Mouse (Mus musculus) frontal cortex, adult 2 months (tissue): ENCODE measurements around the gene Shld2. TPM values are rescaled to one million over a fixed set of nuclear protein-coding genes. Genes with fewer than 3 reads are reported as not detected.
"Not testable (repeated sequence)": the region's sequence is repeated elsewhere in the genome, so short reads cannot be mapped to it uniquely, and the experiment has no call there.

Source experiments
- DNase-seq, 2 experiments: peaks; one replicate each; pipeline ENCODE4 v3.0.0; 2022; ENCODE audit warnings: low spot score in 1 of 2; ENCODE audit errors: extremely low spot score in 1 of 2
- polyA plus RNA-seq: library from polyadenylated mRNA; depleted of rRNA; stranded (reverse); fragments of >200 nt; gene quantifications from 2 replicates; pipeline ENCODE4 v1.2.3, GENCODE M21; 2012

Gene Shld2
- polyA plus RNA-seq, 1 experiment = 4.7 TPM

DNA sequence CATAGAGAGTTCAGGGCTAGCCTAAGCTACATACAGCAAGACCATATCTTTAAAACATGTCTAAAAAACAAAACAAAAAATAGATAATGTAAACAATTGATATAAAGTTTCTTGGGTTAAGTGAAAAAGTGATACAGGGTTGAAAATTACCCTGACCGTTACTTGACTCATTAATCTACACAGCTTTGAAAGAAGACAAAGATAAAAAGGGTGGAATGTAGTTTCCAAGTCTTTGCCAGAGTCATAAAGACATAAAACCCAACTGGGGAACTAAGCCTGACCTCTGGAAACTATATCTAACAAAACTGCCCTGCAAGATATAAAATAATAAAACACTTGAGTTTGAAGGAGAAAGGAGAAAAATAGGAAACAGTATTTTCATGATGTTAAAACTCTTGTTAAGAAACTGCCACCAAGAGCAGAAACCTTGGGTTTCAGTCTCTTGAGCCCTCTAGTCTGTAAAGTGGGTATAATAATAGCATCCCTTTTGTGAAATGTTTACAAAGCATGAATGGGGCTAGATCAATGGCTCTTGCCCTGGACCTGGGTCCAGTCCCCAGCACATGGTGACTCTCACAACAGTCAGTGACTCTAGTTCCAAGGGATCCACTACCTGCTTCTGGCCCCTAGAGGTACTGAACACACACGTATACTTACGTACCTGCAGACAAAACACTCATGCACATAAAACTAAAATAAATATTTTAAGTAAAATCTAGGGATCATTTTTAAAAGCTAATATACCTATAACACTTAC, 20.9 kb downstream of the Shld2 start:
- no peak for DNase-seq

DNA sequence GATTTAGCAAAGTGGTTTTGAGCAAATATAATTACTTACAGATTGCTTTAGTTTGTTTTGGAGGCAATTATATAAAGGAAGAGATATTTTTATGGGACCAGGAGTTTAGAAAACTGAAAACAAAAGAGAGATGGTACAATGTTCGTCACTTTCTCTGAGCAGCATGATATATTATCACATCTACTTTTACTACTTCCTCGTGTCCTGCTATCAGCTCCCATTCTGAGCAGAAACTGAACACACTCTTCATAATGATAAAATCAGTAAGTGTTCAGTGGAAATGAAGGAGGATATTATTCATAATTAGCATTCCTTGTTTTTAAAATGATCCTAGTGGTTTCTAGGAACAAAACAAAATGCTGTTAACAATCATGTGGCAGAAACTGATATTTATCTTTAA, 21.9 kb downstream of the Shld2 start:
- no peak for DNase-seq

DNA sequence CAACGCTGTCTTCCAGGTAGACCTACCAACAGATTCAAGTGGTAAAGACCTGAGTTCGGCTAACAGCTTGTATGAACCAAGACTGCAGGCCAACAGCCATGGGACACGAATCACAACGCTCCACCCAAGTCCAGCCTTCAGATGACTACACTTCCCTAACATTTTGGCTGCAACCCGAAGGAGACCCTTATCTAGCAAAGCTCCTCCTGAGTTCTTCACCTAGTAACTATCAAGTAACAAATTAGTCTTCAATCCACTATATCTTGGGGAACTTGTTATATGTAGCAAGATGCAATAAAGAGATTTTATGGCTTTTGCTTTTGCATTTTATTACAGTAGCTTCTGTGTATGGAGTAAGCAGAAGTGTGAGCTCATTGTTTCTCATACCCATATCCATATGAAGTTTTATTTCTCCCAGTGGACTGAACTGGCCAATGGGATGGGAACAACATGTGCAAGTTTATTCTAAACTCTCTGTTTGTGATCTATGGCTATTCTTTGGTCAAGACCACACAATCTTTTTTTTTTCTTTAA, 28.5 kb downstream of the Shld2 start:
- no peak for DNase-seq

DNA sequence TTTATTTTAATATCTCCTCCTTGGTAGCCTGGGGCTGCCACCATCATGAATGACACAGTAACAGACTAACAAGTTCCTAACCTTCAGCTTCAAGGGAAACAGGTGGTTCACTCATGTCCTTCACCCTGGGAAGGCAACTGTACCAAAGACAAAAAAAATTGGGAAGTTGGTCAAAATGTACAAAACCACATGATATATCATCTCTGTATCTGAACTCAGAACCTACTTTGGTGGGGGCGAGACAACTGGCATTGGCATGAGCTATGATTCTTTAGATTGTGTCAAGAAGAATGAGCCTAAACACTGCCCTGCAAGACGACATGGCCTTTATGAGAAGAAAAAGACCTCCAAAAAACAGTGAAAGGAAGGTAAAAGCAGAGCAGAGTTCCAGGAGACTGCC, 29.5 kb downstream of the Shld2 start:
- DNase-seq = no peak

DNA sequence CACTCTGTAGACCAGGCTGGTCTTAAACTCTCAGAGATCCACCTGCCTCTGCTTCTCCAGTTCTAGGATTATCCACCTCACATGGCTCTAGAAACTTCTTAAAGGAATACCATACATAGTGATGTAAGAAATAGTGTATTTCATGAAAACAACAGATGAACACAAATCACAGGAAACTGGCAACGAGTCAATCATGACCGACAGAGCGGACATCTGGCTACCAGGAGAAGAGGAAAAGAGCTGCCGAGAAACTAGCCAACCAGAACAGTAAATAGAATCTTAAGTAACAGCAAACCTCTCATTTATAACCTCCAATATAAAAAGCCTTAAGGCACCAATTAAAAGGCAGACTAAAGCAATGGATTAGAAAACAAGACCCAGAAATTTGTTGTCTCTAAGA, 30.6 kb downstream of the Shld2 start:
- no peak for DNase-seq

DNA sequence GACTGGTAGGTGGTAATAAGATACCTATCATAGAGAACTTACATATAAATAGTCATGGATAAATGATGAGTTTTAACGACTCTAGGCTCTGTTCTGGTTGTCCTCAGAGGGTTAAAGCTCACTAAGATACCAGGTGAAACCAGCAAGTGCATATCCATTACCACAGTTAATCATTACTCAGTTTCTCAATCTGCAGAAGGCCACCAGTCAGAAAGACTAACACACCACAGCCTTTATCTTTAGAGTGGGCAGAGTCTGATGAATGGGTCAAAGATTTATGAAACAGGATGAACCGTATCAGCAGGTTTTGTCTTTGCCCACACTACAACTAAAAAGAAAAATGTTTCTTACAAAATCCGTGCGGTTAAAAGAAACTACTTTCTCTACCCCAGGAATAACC, 35.1 kb downstream of the Shld2 start:
- DNase-seq = no peak

DNA sequence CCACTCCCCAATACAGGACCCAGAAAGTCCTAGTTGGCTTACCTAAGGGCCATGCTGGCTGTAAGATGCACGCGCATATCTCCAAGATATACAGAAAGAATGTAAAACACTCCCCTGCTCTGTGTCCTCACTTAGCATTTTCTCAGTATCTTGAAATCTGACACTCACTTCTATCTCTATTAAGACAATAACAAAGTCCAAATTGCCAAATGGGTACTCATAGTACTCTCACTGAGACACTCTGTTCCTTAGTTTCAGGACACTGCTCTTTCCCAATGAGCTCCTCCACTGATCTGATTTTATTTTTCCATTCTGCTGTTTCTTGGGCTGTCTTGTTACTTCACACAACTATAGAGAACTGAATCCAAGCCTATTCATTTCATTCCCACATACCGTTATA, 36.2 kb downstream of the Shld2 start:
- no peak for DNase-seq

DNA sequence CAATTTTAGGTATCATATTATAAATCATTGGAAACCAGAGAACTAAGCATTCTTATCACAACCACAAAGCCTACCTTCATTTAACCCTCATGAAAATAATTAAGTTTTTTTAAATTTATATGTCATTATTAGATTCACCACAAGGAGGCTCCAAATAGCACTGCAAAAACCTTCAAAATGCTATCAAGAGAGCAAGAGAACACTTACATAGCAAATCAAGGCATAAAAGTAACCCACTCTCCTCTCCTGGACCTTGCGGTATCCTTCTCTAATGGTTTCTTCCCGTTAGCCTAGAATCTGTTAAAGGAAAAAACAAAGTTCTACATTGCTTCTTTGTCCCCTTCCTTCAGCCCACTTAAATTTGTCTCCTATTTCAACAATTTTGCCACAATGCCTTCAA, 37.0 kb downstream of the Shld2 start:
- DNase-seq = peak in 1 of 2 experiments; percentile 11

DNA sequence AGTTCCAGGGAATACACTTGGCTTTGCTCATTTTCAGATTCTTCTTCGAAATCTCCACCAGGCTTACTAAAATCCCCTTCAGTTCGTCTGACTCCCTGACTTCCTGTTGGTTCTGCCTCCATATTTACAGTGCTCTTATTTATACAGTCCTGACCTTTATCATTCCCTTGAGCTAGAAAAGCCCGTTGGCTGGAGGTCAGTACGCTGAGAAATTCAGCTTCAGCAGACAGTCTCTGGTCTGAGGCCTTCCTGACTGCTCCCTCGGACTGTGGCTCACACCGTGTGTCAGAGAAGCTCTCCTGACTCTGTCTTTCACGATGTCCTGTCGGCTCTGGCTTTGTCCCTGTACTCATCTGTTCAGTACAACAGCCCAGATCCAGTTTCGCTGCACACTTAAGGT, 42.2 kb downstream of the Shld2 start:
- DNase-seq = no peak

DNA sequence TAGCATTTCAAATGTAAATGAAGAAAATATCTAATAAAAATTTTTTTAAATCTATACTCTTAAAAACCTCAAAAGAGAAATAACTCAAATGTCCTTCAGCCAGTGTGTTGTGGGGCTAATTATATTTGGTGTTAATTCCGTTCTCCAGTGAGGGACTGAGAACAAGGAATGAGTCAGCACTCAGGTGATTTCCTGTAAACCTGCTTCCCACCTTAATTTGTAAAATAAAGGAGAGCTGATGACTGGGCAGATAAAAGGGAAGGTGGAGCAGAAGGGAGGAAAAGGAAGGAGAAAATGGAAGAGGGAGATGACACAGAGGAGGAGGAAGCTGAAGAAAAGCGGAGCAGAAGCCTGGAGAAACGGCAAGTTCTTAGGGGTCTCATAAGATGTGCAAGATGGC, 51.8 kb downstream of the Shld2 start:
- not testable (repeated sequence) for DNase-seq

DNA sequence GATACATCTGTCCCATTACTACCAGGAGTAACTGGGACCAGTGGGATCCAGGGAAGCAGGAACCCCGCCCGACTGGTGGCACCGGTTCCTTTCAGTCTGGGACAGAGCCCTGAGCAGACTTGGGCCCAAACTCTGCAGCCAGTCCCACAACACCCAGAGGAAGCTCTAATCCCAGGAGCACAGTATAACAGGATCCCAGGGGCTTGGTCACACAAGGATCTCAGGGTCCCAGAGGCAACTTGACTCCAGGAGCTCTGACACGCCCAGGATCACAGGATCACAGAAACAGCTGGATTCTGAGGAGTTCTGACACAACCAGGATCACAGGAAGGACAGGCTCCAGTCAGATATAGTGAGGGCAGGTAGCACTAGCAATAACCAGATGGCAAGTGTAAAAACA, 57.0 kb downstream of the Shld2 start:
- no peak for DNase-seq

DNA sequence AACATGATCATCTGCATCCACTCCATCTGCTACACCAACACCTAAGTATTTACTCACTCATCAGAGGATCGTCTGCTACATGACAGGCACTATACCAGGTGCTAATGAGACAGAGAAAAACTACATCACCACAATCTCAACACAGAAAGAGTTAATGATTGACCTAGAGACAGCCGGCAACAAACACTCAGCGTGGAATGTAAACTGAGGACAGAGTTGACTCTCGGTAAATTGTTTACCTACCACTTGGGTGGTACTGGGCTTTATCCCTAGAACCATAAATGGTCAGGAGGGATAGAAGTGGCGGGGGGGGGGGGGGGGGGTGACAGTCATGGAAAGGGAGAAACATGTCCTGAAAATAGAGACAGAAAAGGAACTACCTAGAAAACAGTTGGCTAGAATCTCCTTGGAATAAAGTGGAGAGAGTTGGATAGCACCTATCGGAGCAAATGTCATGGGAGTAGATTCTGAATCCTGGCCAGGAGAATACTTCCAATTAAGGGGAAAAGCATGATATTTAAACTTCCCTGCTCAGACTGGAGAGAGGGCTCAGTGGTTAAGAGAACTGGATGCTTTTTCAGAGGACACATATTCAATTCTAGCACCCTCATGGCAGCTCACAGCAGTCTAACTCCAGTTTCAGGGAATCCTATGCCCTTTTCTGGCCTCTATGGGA, 57.7 kb downstream of the Shld2 start:
- no peak for DNase-seq

DNA sequence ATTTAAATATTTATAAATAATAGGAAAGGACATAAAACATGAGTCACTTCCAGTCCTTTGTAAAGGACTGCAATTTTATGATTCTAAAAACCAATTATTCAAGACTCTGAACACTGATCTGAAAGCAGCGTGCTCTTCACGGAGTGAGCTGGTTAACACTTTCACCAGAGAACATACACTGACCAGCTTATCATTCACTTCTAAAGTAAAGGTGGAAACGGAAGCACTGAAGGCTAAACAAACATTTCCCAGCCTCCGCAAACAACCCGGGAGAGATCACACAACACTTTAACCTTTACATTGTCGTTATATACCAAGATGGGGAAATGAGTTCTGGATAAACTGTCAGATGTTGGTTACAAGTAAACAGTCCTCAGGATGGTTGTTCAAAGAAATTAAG, 69.6 kb downstream of the Shld2 start:
- DNase-seq = no peak

DNA sequence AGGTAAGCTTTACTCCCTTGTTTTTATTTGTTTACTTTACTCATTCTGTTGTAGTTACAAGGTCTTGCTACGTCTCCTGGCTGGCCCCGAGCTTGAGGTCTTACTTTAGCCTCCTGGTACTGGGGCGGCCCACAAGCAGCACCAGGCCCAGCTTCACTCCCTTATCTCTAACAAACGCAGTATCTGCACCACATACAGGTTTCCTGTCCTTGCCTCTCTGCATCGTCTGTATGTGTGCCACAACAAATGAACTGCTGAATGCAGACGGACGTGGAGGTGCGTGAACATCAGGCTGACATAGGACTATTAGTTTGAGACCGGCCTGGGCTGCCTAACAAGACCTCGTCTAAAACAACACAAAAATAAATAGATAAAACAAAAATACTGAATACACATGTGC, 70.0 kb downstream of the Shld2 start:
- no peak for DNase-seq

DNA sequence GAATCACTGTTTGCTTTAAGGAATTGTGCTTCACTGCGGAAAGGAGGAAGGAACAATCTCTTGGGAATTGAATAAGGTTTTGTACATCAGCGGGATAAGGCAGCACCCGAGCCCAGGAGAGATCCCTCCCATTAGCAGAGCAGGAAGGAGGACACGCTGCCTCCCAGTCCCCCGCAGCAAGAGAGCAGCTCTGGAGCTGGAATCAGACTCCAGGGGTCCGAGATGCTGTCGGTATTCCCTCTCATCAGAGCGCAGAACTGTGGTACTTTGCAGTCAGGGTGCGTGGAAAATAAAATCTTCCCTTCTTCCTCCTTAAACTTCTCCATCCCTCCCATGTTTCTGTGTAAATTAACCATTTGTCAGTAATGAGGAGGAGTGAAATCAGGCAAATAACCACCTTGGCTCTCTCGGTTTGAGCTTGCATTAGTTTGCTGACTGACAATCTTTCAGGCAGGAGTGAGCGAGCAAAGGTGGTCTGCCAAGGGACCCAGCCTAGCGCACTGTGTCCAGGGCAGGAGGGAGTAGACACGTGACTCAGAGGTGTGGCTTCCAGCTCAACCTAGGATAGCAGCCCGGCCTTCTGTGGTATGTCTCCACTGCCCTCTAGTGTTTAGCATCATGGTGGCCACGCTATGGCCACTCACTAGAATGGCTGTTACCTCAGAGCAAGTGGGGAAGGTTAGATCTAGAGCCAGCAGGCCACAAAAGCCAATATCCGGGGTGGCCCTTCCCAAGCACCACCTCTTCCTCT, 75.5 kb downstream of the Shld2 start:
- DNase-seq = peak; percentile 11 to 49

DNA sequence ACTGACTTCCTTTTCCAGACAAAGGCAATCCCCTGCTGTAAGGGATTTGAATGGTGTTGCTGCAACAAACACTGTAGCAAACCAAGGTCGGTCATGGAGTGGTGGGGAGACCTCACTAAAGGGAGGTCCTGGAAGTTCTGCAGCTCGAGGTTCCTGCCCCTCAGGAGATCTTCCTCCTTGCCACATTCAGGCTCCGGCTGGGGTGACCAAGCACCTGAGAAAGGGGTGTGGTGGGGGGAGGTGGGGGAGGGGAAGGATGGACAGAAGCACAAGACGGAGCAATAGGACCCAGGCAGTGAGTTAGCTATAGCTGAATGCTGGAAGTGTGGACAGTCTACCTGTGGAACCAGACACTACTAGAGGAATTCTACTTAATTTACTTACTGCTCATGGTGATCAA, 76.4 kb downstream of the Shld2 start:
- DNase-seq = no peak

DNA sequence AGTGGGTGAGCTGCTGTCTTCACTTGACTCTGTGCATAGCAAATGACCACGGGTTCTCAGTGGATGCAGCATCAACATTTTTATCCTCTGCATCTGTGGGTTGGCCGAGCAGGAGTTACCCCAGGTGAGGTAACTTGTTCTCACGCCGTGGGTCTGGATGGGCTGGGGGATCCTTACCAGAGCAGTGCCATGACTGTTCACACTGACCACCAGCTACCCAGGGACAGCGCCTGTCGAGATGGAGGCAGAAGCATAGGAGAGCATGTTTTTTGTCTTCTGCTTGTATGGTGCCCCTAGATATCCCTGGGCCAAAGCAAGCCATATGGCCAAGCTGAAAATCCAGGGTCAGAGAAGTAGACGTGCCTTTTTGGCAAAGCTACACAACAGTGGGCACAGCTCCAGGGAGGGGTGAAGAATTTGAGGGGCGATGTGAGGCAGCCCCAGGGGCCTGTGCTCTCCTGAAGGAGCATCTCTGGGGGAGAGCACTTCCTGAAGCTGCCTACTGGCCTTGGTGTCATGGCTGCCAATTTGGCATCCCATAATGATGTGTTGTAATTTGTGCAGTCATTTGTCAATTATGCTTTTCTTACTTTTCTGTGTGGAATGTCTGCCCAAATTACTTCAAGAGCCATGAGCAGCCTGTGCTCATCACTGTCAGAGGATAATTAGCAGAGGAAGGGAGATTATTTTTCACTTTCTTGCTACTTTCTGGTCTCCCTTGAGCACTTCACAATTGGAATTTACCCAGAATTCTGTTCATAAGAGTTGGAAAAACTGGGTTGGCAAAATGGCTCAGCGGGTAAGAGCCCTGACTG, 77.2 kb downstream of the Shld2 start:
- DNase-seq = no peak

DNA sequence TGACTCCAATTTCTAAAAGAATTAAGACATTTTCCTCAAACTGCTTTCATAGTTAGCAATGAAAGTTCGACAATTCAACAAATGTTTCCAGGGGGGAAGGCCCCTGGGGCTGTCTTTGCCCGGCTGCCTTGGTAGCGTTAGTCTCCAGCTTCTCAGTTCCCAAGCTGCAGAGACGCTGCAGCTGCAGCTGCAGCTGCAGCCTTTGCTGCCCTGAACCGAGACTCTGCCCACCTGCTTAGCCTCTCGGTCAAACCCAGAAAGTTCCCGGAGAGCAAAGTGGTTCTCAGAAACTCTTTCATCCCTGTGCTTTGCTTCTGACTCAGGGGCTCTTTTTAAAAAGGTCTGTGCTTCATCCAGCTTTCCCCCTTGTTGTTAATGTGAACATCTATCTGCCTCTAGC, 78.0 kb downstream of the Shld2 start:
- DNase-seq = no peak

DNA sequence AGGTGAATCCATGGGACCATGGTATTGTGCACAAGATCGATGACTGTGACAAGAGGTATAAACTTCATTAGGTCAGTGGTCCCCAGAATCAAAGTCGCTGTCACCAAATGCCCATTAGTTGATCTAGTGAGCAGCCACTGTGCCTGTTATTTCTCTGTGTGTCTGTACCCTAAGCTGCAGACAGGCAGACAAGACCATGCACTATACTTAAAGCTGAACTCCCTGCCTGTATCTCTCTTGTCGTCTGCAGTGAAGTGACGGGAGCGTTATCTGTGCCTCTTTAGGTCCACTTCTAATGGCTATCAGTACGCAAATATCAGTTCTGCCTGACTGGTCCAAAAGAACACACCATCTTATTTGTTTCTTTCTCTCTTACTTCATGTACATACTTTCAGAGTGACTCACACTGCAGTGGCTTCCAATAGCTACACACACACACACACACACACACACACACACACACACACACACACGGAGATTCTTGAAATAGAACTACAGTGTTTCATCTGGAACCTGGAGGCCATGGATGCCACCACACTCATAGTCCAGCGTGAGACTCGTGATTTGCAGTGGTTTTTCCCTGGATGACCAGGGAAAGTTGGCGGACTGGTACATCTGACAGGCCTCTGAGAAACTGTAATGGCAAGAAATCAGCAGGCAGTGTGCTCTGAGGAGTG, 81.3 kb downstream of the Shld2 start:
- no peak for DNase-seq

DNA sequence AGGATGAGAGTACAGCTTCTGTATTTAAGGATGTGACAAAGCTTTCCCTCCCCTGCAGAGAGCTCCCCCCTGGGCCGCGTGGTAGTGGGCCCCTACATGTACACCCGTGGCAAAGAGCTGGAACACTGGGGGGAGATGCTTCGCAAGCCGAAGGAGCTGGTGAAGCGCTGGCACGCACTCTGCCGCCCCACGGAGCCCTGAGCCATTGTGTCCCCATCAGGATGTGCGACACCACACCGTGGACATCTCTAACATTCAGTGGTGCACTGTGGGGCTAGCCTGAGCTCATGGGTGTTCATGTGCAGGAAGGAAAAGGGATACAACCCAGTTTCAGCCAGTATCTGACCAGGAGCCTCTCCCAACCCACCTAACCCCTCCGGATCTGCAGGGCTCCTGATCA, 82.3 kb downstream of the Shld2 start:
- DNase-seq = no peak
